Mouse (Mus musculus): ENCODE results near the gene Trp53i13. TPM values are rescaled to one million over a fixed set of nuclear protein-coding genes. Genes with fewer than 3 reads are reported as not detected.

The Trp53i13 gene
- total RNA-seq, 1 experiment from 2014 or later = 9.6 TPM

DNA sequence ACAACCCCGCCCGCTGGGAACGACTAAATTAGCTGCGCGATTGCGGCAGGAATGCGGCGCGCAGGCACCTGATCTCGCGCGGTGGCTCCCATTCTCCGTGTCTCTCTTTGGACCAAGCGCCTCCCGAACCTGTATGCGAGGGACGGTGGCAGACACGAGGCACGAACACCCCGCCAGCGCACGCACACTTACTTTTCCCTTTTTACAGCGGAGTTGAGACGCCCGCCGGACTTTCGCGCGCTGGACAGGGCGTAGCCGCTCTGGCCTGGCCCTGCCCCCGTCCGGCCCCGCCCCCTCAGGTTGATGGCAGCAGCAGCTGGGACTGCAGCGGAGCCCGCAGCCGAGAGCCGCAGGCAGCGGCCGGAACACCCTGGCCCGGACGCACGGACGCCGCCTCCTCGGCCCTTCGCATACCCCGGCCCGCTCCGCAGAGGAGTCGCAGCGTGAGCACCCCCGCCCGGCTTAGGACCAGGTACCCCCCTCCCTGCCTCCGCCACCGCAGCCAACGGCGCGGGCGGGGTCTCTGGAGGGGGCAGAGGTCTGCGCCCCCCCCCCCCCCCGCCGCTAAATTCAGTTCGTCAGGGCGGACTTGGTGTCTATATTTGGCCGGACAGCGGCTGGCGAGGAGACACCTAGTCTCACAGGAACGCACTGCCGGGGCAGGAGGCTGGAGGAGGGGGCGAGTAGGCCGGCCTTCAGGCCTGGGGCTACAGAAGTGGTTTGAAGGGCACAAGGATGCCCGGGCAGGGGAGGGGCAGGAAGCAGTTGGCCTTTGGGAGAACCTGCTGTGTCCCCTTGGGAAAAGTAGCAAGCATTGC is 53.3 kb downstream of the Trp53i13 start, which contains the start of gene Coro6:
Coro6 (plus strand) TSS at position 129 of the 818 bp plus-strand sequence.
- peak; percentile 89 for DNase-seq

DNA sequence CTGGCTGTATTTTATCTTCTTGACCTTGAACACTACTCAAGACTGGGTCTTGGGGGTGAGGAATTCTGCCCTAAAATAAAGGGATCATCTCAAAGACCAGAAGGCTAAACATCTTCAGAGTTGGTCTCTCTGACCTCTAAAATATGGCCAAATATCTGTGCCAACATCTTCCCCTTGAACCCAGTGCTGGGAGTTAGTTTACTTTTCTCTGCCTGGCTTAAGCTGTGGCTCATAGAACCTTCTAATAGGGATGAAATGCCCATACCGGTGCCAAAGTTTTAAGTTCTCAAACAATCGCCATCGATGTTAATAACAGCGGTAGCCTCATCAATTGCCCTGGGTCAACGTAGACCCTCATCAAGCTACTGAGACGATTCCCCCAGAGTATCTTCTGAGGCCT is 53.9 kb downstream of the Trp53i13 start:
- DNase-seq = no peak

Other genes with a start within 250 kb of the Trp53i13 start
- gene Coro6, start 53.6 kb downstream of the Trp53i13 start, total RNA-seq (2021) = 3.6 and 7.8 TPM in 2 replicates
- gene Ankrd13b, start 26.3 kb downstream of the Trp53i13 start, total RNA-seq (2021) = 8.2 and 10.4 TPM in 2 replicates
- gene Git1, start 22.4 kb downstream of the Trp53i13 start, total RNA-seq (2021) = 49.5 and 53.0 TPM in 2 replicates
- 24.3 and 26.9 TPM in 2 replicates for gene Abhd15, start 859 bp downstream of the Trp53i13 start, total RNA-seq (2021)
- gene Gm10392, start 3.2 kb upstream of the Trp53i13 start, total RNA-seq (2021) = not detected in 2 replicates
- gene Taok1, start 91.8 kb upstream of the Trp53i13 start, total RNA-seq (2021) = 53.6 and 53.7 TPM in 2 replicates
- gene Nufip2, start 170.2 kb upstream of the Trp53i13 start, total RNA-seq (2021) = 77.1 and 82.5 TPM in 2 replicates
- gene Cryba1, start 209.3 kb upstream of the Trp53i13 start, total RNA-seq (2021) = not detected in 2 replicates
- gene Myo18a, start 247.3 kb upstream of the Trp53i13 start, total RNA-seq (2021) = 57.6 and 62.5 TPM in 2 replicates

All from adrenal gland, postnatal 14 days (tissue).